Mouse (Mus musculus) B cell, adult 2 months (primary cell): ENCODE data around the gene Nin.

Experiments
- DNase-seq, 2 experiments: peaks; one replicate each; pipeline ENCODE4 v3.0.0; 2022

The Nin gene

GRCm38 (mm10) chr12:70078471-70079025 lies 35.0 kb downstream of the Nin start:
- no peak for DNase-seq

GRCm38 (mm10) chr12:70076493-70076892 lies 37.0 kb downstream of the Nin start:
- DNase-seq: no peak

DNA sequence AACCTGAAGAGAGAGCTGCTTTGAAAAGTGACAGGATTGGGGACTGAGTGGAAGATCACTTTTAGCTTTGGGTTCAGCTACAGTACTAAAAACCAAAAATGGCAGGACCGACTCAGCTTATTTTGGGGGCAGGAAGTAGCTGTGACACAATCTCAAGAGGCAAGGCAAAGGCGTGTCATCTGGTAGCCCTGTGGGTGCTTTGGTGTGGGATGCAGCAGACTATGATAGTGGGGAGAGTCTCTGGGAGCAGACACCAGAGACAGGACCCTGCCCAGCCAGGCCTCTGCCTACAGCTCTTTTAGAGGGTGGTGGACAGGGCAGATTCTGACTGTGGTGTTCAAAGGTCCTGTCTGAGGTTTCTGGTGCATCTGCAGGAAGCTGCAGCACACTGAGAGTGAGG lies 38.5 kb downstream of the Nin start:
- DNase-seq: no peak

DNA sequence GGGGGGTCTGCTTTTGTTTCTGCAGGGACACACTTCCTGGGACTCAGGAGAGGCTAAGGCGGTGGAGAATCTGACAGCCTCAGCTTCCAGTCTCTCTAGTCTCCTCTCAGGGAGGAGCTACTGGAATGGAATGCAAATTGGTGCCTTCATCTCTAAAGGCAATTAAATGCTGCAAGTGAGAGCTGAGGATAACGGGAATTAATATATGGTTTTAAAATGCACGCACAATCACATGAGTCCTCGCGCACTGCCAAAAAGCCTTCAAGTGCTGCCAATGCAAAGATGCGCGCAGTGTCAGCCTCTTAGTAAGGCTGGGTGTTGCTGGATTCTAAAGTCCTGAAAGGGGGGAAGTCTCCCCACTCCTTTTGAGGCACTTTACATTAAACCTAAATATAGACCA lies 42.6 kb downstream of the Nin start:
- DNase-seq: no peak

DNA sequence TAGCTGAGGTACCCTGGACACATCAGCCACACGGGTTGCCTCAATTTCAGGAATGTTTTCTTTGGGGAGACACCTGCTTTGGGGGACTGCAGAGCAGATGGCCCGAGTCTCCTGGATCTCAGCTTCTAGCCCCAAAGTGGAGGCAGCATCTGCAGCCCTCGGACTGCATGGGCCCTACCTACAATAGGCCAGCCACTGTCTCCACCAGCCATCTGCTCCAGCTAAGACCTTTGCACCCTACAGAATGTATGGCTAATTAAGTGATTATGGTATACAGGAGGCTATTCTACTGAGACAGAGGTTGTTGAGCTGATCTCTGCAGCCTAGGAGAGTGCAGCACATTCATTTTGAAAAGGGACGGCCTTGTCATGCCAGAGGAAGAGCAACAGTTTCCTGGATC lies 43.2 kb downstream of the Nin start:
- DNase-seq: no peak

- no peak for DNase-seq
Measured at GRCm38 (mm10) chr12:70068647-70069257, 44.8 kb downstream of the Nin start.

DNA sequence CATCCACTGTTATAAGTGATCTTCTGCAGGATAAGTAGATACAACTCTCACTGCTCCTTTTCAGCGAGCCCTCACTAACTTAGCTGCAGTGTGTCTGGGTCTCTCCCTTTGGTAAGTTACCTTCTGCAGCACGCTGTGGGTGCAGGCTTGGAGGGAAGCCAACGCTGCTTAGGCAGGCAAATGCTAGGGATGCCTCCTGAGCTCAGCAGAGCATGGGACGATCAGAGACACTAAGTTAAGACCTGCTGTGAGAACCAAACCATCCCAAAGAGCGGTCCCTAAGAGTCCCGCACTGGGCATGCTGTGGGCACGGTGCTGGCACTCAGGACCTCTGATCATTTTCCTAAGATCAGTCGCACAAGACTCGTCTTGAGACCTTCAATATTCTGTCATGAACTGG lies 45.7 kb downstream of the Nin start:
- no peak for DNase-seq

GRCm38 (mm10) chr12:70062114-70062513 lies 51.4 kb downstream of the Nin start:
- peak; percentile 61 to 64 for DNase-seq

GRCm38 (mm10) chr12:70058956-70059851 lies 54.3 kb downstream of the Nin start:
- no peak for DNase-seq

DNA sequence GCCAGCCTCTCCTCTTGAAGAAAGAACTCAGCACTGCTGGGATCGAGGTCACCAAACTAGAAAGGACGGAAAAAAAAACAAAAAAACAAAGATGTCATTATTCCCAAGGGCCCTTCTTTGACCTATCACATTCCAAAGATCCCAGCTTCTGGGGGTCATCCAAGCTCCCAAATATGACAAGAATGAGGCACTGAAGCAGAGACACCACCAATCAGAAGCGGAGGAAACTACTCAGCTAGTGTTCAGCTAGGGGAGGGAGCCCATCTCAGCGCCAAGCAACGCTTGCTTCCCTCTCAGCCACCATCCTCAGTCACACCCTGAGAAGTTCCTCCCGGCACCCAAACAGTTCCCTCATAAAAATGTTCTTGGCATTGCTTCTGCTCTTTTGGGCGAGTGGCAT lies 62.8 kb downstream of the Nin start:
- no peak for DNase-seq

DNA sequence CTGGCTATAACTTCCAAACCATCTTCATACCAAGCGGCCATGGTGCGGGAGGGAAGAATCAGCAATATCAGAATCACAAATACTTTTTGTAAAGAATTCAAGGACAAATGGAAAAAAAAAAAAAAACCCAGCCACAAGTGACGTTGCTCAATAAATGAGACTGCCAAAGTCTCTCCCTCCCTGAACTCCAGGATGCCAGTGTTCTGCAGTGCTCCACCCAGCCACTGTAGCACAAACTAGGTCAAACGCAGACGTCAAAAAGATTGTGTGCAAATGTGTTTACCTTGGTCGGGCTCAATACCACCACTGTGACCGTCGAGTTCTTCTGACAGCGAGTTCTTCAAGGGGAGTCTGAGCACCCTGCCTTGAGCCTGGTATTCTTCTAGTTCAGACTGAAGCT lies 64.8 kb downstream of the Nin start:
- DNase-seq: no peak

GRCm38 (mm10) chr12:70047281-70047680 lies 66.2 kb downstream of the Nin start:
- DNase-seq: no peak

DNA sequence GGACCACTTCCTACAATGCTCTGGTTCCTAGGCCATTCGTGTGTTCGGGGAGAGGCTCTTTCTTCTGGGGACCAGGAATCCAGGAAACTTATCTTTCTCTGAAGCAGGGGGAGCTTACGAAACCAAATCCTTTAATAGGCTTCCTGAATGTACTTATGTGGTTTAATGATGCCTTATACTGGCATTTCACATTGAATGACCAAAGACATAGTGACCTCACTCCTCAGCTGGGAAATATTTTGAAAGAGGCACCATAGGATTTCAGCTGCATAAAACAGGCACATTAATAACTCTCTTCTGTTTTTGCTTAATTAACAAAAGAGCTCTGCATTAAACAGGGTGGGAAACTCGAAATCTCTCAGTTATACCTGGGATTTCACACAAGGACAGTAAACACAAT lies 69.2 kb downstream of the Nin start:
- DNase-seq: no peak

- no peak for DNase-seq
Measured at GRCm38 (mm10) chr12:70043421-70043820, 70.1 kb downstream of the Nin start.

- DNase-seq: no peak
Measured at GRCm38 (mm10) chr12:70040981-70041380, 72.5 kb downstream of the Nin start.

- no peak for DNase-seq
Measured at GRCm38 (mm10) chr12:70036722-70037305, 76.7 kb downstream of the Nin start.

DNA sequence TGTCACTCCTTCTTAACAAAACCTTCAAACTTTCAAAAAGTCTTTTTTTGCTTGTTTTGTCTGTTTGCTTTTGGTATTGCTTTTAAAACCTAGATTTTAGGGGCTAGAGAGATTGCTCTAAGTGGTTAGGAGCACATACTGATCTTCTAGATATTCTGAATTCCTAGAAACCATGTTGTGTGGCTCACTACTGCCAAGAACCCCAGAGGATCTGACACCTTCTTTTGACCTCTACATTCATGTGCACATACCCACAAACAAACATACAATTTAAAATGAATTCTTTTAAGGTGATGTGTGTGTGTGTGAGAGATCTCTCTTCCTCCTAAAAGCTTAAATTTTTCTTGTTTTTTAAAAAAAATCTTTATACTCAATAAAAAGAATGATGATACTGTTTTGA lies 87.3 kb downstream of the Nin start:
- no peak for DNase-seq

- DNase-seq: no peak
Measured at GRCm38 (mm10) chr12:70025431-70025830, 88.1 kb downstream of the Nin start.

DNA sequence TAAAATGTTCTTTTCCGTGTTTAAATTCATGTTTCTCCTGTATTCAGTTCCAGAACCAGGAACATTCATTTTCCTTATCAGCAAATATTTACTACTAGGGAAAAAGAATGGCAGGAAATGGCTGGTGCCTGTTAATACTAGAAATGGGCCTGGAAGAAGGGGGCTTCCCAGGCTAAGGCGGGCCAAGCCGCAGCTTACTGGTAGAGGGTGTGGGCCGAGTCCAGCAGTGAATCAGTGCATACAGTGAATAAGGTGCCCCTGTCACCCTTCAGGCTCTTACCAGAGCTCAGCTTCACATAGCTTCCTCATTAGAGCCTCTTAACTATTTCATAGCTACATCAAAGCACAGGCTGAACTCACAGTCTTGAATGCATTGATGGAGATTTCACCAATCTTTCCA lies 89.9 kb downstream of the Nin start:
- no peak for DNase-seq

DNA sequence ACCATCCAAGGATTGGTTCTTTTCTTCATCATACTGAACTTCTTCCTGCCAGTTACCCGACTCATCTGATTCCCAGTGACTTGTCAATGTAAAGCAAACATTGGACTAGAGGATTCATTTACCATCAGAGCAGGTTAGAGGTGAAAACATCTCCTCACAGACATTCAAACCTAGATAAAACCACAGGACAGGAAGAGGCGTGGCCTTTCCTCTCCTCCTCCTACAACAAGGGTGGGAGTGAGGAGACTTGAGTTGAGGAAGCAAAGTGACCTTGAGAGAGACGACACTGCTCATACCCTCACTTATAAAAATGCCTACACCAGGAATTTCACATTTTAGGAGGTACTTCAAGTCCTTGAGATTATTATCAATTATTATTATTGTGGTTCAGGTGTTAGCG lies 95.4 kb downstream of the Nin start:
- DNase-seq: no peak

GRCm38 (mm10) chr12:70015936-70016335 lies 97.6 kb downstream of the Nin start:
- no peak for DNase-seq

DNA sequence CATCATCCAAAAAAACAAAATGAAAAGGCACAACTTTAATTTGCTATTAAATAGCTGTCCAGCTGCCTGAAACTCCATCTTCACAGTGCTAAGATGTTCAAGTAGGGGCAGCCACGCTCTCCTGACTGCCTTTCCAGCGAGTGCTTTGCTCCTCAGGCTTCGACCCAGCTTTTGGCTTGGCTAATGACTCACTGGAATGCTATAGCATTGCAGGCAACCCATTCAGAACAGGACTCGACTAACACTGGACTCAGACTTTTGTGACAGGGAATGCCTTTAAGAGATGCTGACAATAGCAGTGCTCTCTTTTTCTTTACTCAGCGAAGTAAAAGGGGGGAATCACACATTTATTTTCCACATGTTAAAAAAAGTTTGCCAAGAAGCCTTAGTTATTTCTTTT lies 101.8 kb downstream of the Nin start:
- DNase-seq: no peak

- no peak for DNase-seq
Measured at GRCm38 (mm10) chr12:70010356-70010755, 103.2 kb downstream of the Nin start.

DNA sequence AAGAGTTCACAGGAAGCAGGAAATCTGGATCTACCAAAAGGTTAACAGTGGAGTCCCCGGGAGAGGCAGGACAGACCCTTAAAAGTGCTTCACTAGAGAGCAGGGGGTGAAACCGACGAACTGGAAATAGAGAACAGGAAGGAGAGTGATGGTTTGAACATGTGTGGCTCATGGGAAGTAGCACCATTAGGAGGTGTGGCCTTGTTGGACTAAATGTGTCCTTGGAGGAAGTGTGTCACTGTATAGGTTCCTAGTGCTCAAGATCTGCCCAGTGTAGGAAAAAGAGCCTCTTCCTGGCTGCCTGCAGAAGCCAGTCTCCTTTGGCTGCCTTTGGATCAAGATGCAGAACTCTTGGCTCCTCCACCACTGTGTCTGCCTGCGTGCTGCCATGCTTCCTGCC lies 108.4 kb downstream of the Nin start:
- DNase-seq: no peak
